Mouse (Mus musculus) intestine, embryonic 14.5 days (tissue): ENCODE results near the gene Ncstn. TPM values are rescaled to one million over a fixed set of nuclear protein-coding genes. Genes with fewer than 3 reads are reported as not detected.

Source experiments
- ATAC-seq: fragments of 200-750 bp; cut with Nextera tagmentation; replicated peaks from 2 replicates; pipeline ENCODE4 v1.8.0; 2017; ENCODE audit warnings: low read depth, moderate number of reproducible peaks, moderate TSS enrichment, moderate library complexity; ENCODE audit not compliant: low FRiP score, low TSS enrichment
- DNase-seq: peaks from one replicate; pipeline ENCODE4 v3.0.0-alpha.2; 2018; ENCODE audit warnings: low spot score
- H3K27ac ChIP-seq: fragments of 300-500 bp; sonication (generic); 2 replicates; pipeline ENCODE4 v1.5.1; 2014; ENCODE audit warnings: low read depth, mild to moderate bottlenecking, control low read depth
- H3K27me3 ChIP-seq: fragments of 300-500 bp; sonication (generic); replicated peaks from 2 replicates; pipeline ENCODE4 v1.6.1; 2014; ENCODE audit warnings: low read length, control low read depth; ENCODE audit not compliant: control insufficient read depth, insufficient read depth
- H3K36me3 ChIP-seq: fragments of 300-500 bp; sonication (generic); 2 replicates; pipeline ENCODE4 v1.6.1; 2014; ENCODE audit warnings: low read length, control low read depth; ENCODE audit not compliant: control insufficient read depth, insufficient read depth
- H3K4me1 ChIP-seq: fragments of 300-500 bp; sonication (generic); replicated peaks from 2 replicates; pipeline ENCODE4 v1.6.1; 2014; ENCODE audit warnings: low read length, control low read depth, mixed read lengths; ENCODE audit not compliant: control insufficient read depth, insufficient read depth
- H3K4me2 ChIP-seq: fragments of 300-500 bp; sonication (generic); 2 replicates; pipeline ENCODE4 v1.6.1; 2014; ENCODE audit warnings: low read length
- H3K4me3 ChIP-seq: fragments of 300-500 bp; sonication (generic); 2 replicates; pipeline ENCODE4 v1.5.1; 2014; ENCODE audit warnings: low read depth, low read length, control low read depth, mixed read lengths
- H3K9ac ChIP-seq: fragments of 300-500 bp; sonication (generic); 2 replicates; pipeline ENCODE4 v1.6.1; 2014; ENCODE audit warnings: mild to moderate bottlenecking, low read length
- H3K9me3 ChIP-seq: fragments of 300-500 bp; sonication (generic); 2 replicates; pipeline ENCODE4 v1.6.1; 2016; ENCODE audit warnings: low read length, control low read depth; ENCODE audit not compliant: control insufficient read depth
- WGBS: fragments of 180-500 bp; shearing (Covaris S2); extraction: QIAGEN DNeasy Blood & Tissue Kit; methylation state at CpG from one replicate; pipeline ENCODE4 v1.1.7; 2014; 5-methylcytosine and 5-hydroxymethylcytosine counted together
- polyA plus RNA-seq: library from polyadenylated mRNA; unstranded; fragments of >200 nt; fragmentation: Nextera tagmentation; extraction: Ambion mirVana; gene quantifications from 2 replicates; pipeline ENCODE4 v1.2.1, GENCODE M21; 2014

Gene Ncstn
- 140 TPM in 2 replicates for polyA plus RNA-seq

- ATAC-seq: peak; percentile 98
- H3K9ac ChIP-seq: peak within 1 kb of the TSS; percentile 91
- under 1% methylated on average over 40 of the region's 40 CpGs for WGBS
- peak; percentile 96 for DNase-seq
- H3K36me3 ChIP-seq: peaks cover 27% of the 10 kb centered on the region
- no peaks in the 10 kb centered on the region for H3K9me3 ChIP-seq
- H3K27me3 ChIP-seq: no peaks in the 10 kb centered on the region
- peak within 1 kb of the TSS; percentile 76 for H3K27ac ChIP-seq
- peaks cover 18% of the 10 kb centered on the region; the same call in 1 of the 2 replicates for H3K4me1 ChIP-seq
- peak within 1 kb of the TSS; percentile 99 for H3K4me3 ChIP-seq
- peak within 1 kb of the TSS; percentile 65 for H3K4me2 ChIP-seq
These were observed at the start of gene Ncstn, which contains the start of gene Copa for GRCm38 (mm10) chr1:172082101-172082898. TSS of gene Ncstn (minus strand) at chr1:172082795. TSS of gene Copa (plus strand) at chr1:172082529.

GRCm38 (mm10) chr1:172132319-172132718 lies 49.7 kb upstream of the Ncstn start:
- Histone ChIP-seq H3K9ac (no peak overlapping the region), H3K27ac (no peak overlapping the region), H3K4me2 (no peak overlapping the region), H3K27me3 (no peaks in the 10 kb centered on the region), H3K9me3 (no peaks in the 10 kb centered on the region), H3K4me1 (peaks cover 6% of the 10 kb centered on the region), H3K4me3 (no peak overlapping the region), H3K36me3 (peaks cover 81% of the 10 kb centered on the region)
- DNase-seq (no peak), ATAC-seq (no peak)
- WGBS: 89% methylated on average over 7 of the region's 7 CpGs

GRCm38 (mm10) chr1:172129780-172130179 lies 47.2 kb upstream of the Ncstn start:
- H3K4me3 ChIP-seq: no peak overlapping the region
- H3K9me3 ChIP-seq: no peaks in the 10 kb centered on the region
- peaks cover 63% of the 10 kb centered on the region for H3K36me3 ChIP-seq
- ATAC-seq (no peak), DNase-seq (no peak)
- no peak overlapping the region for H3K27ac ChIP-seq
- 91% methylated on average over 5 of the region's 5 CpGs for WGBS
- no peak overlapping the region for H3K9ac ChIP-seq
- peaks cover 6% of the 10 kb centered on the region for H3K4me1 ChIP-seq
- H3K27me3 ChIP-seq: no peaks in the 10 kb centered on the region
- H3K4me2 ChIP-seq: no peak overlapping the region

GRCm38 (mm10) chr1:172129108-172129507 lies 46.5 kb upstream of the Ncstn start:
- Histone ChIP-seq H3K4me3 (no peak overlapping the region), H3K27me3 (no peaks in the 10 kb centered on the region), H3K36me3 (peaks cover 56% of the 10 kb centered on the region), H3K4me1 (peaks cover 6% of the 10 kb centered on the region), H3K27ac (no peak overlapping the region), H3K4me2 (no peak overlapping the region), H3K9me3 (no peaks in the 10 kb centered on the region), H3K9ac (no peak overlapping the region)
- DNase-seq (no peak), ATAC-seq (no peak)
- WGBS: 67% methylated on average over 2 of the region's 2 CpGs

- H3K9ac ChIP-seq: no peak overlapping the region
- peaks cover 53% of the 10 kb centered on the region for H3K36me3 ChIP-seq
- no peaks in the 10 kb centered on the region for H3K9me3 ChIP-seq
- DNase-seq (no peak), ATAC-seq (no peak)
- peaks cover 6% of the 10 kb centered on the region for H3K4me1 ChIP-seq
- no peak overlapping the region for H3K27ac ChIP-seq
- H3K4me2 ChIP-seq: no peak overlapping the region
- WGBS: 96% methylated on average over 15 of the region's 15 CpGs
- H3K27me3 ChIP-seq: no peaks in the 10 kb centered on the region
- H3K4me3 ChIP-seq: no peak overlapping the region
These were observed 46.0 kb upstream of the Ncstn start for GRCm38 (mm10) chr1:172128563-172128962.

- no peak overlapping the region for H3K27ac ChIP-seq
These were observed 44.9 kb upstream of the Ncstn start for GRCm38 (mm10) chr1:172127487-172127886.

GRCm38 (mm10) chr1:172126376-172127347 lies 44.1 kb upstream of the Ncstn start, which contains the start of gene Pex19:
TSS of gene Pex19 (plus strand) at chr1:172126755.
- peak within 1 kb of the TSS; percentile 87 for H3K4me2 ChIP-seq
- H3K4me3 ChIP-seq: peak within 1 kb of the TSS; percentile 96
- WGBS: under 1% methylated on average over 42 of the region's 42 CpGs
- DNase-seq (peak; percentile 92), ATAC-seq (peak; percentile 95)
- no peaks in the 10 kb centered on the region for H3K9me3 ChIP-seq
- peaks cover 6% of the 10 kb centered on the region for H3K4me1 ChIP-seq
- peak within 1 kb of the TSS; percentile 88 for H3K9ac ChIP-seq
- peaks cover 54% of the 10 kb centered on the region for H3K36me3 ChIP-seq
- H3K27me3 ChIP-seq: no peaks in the 10 kb centered on the region
- H3K27ac ChIP-seq: no peak within 1 kb of the TSS

More at GRCm38 (mm10) chr1:172127487-172127886, 44.9 kb upstream of the Ncstn start:
- Histone ChIP-seq H3K9ac (peak overlapping the region; percentile 88), H3K27me3 (no peaks in the 10 kb centered on the region), H3K36me3 (peaks cover 54% of the 10 kb centered on the region), H3K4me3 (peak overlapping the region; percentile 96), H3K4me1 (peaks cover 6% of the 10 kb centered on the region), H3K9me3 (no peaks in the 10 kb centered on the region), H3K4me2 (peak overlapping the region; percentile 87)
- DNase-seq (no peak), ATAC-seq (no peak)
- WGBS: 31% methylated on average over 5 of the region's 5 CpGs

- ATAC-seq: no peak
- H3K4me2 ChIP-seq: no peak overlapping the region
These were observed 42.0 kb upstream of the Ncstn start for GRCm38 (mm10) chr1:172124572-172124971.

More at GRCm38 (mm10) chr1:172124572-172124971, 42.0 kb upstream of the Ncstn start:
- peaks cover 55% of the 10 kb centered on the region for H3K36me3 ChIP-seq
- H3K27me3 ChIP-seq: no peaks in the 10 kb centered on the region
- H3K9me3 ChIP-seq: no peaks in the 10 kb centered on the region
- no peak for DNase-seq
- no peak overlapping the region for H3K27ac ChIP-seq
- H3K4me3 ChIP-seq: no peak overlapping the region
- no peak overlapping the region for H3K9ac ChIP-seq
- 79% methylated on average over 6 of the region's 6 CpGs for WGBS
- H3K4me1 ChIP-seq: peaks cover 6% of the 10 kb centered on the region
